In genomic region chr1:152070441-152070840, GRCm38 (mm10) we compare ENCODE assay signal across 27 mouse cellular contexts. TPM values are rescaled to one million over a fixed set of nuclear protein-coding genes. Genes with fewer than 3 reads are reported as not detected.
DNase-seq lines count a peak whose midpoint lies in the region; ATAC-seq and TF ChIP-seq lines count a peak whose summit lies in the region.
"Had no signal": no experiment of that assay in that cellular context is flagged by ENCODE, and none has a peak within 500 bp of the region (broad histone marks: within the 10 kb centered on the region; RNA-seq: fewer than 3 reads in every experiment).

No protein-coding gene starts in this region.

- in situ Hi-C loops in ES-E14 (cut with MboI; ENCODE audit: low sequenced_read_pairs in 2 of 2, unreplicated experiment in 2 of 2) = no loop called here

- 53% methylated on average over 4 of the region's 4 CpGs for WGBS in hindbrain, embryonic 10.5 days
- 47% methylated on average over 4 of the region's 4 CpGs for WGBS in hindbrain, embryonic 16.5 days
- 56% methylated on average over 4 of the region's 4 CpGs for WGBS in forebrain, embryonic 12.5 days

- DNase-seq in hindbrain, embryonic 10.5 days (ENCODE audit: low spot score) = no peak
- DNase-seq in ES-E14 (ENCODE audit: low read depth, low spot score) (no peak), WW6 (ENCODE audit: low read depth, low spot score) (peak; percentile 28)
- DNase-seq in yolk sac, embryonic 10.5 days (ENCODE audit: low spot score) = no peak
- DNase-seq: adrenal gland, adult 2 months; adrenal gland, postnatal 14 days; cerebellum, adult 11-12 months; cerebellum, adult 8-10 months; cerebellum, postnatal 10 days; cerebellum, postnatal 36 days; embryo, embryonic 11 days; gastrocnemius, postnatal 36 days; kidney, adult 18-20 months had no signal

- 0 out of 2 replicates have a peak overlapping the region, but pooled peaks have one; percentile 66 for H3K27ac ChIP-seq in hindbrain, embryonic 10.5 days
- H3K27ac ChIP-seq in hindbrain, embryonic 16.5 days (ENCODE audit: low read depth, low read length) = no peak overlapping the region
- no peak overlapping the region for H3K27ac ChIP-seq in ES-E14 (ENCODE audit: insufficient read depth, low read depth, low read length, poor library complexity, severe bottlenecking)
- no peak overlapping the region for H3K27ac ChIP-seq in forebrain, embryonic 12.5 days
- H3K27ac ChIP-seq: embryonic facial prominence, embryonic 10.5 days; embryonic facial prominence, embryonic 13.5 days; forebrain, embryonic 13.5 days; hindbrain, postnatal 0 days had no signal

- H3K27me3 ChIP-seq in hindbrain, embryonic 10.5 days (ENCODE audit: insufficient read depth, poor library complexity, severe bottlenecking) = no peaks in the 10 kb centered on the region
- no peaks in the 10 kb centered on the region for H3K27me3 ChIP-seq in hindbrain, embryonic 16.5 days (replicated peaks; ENCODE audit: control insufficient read depth, insufficient read depth, low read length)
- H3K27me3 ChIP-seq in forebrain, embryonic 12.5 days = no peaks in the 10 kb centered on the region
- H3K27me3 ChIP-seq: embryonic facial prominence, embryonic 13.5 days; forebrain, embryonic 13.5 days; Patski had no signal

- no peaks in the 10 kb centered on the region for H3K36me3 ChIP-seq in hindbrain, embryonic 10.5 days
- H3K36me3 ChIP-seq in hindbrain, embryonic 16.5 days (ENCODE audit: control insufficient read depth, insufficient read depth, low read length) = no peaks in the 10 kb centered on the region
- H3K36me3 ChIP-seq in ES-E14 (ENCODE audit: control insufficient read depth, insufficient read depth, low read length, poor library complexity, severe bottlenecking) = no peaks in the 10 kb centered on the region
- H3K36me3 ChIP-seq in forebrain, embryonic 12.5 days (replicated peaks) = no peaks in the 10 kb centered on the region
- H3K36me3 ChIP-seq: embryonic facial prominence, embryonic 10.5 days; embryonic facial prominence, embryonic 13.5 days; G1E had no signal

- H3K4me2 ChIP-seq in hindbrain, embryonic 16.5 days (ENCODE audit: low read length) = no peak overlapping the region
- no peak overlapping the region for H3K4me2 ChIP-seq in forebrain, embryonic 12.5 days
- H3K4me2 ChIP-seq: embryonic facial prominence, embryonic 13.5 days; forebrain, embryonic 13.5 days; heart, embryonic 11.5 days had no signal

- H3K9ac ChIP-seq in hindbrain, embryonic 16.5 days (ENCODE audit: low read depth, low read length) = no peak overlapping the region
- H3K9ac ChIP-seq in ES-E14 (ENCODE audit: insufficient read depth, low read depth, low read length, poor library complexity, severe bottlenecking) = no peak overlapping the region
- no peak overlapping the region for H3K9ac ChIP-seq in forebrain, embryonic 12.5 days
- H3K9ac ChIP-seq: embryonic facial prominence, embryonic 13.5 days; forebrain, embryonic 13.5 days had no signal

- no peak overlapping the region for H3K4me3 ChIP-seq in hindbrain, embryonic 10.5 days
- no peak overlapping the region for H3K4me3 ChIP-seq in hindbrain, embryonic 16.5 days (ENCODE audit: low read length)
- H3K4me3 ChIP-seq in ES-E14 (ENCODE audit: insufficient read depth in 1 of 2, low read depth in 1 of 2, low read length in 2 of 2, poor library complexity in 1 of 2, severe bottlenecking in 1 of 2) = no peak overlapping the region
- no peak overlapping the region for H3K4me3 ChIP-seq in forebrain, embryonic 12.5 days (replicated peaks)
- H3K4me3 ChIP-seq: embryonic facial prominence, embryonic 10.5 days; embryonic facial prominence, embryonic 13.5 days; erythroblast, embryonic 14.5 days; forebrain, embryonic 13.5 days had no signal

- H3K9me3 ChIP-seq in hindbrain, embryonic 10.5 days = no peaks in the 10 kb centered on the region
- no peaks in the 10 kb centered on the region for H3K9me3 ChIP-seq in hindbrain, embryonic 16.5 days (ENCODE audit: control insufficient read depth, low read length)
- H3K9me3 ChIP-seq in ES-E14 (ENCODE audit: control insufficient read depth, insufficient read depth, low read depth, low read length) = no peaks in the 10 kb centered on the region
- H3K9me3 ChIP-seq in forebrain, embryonic 12.5 days = no peaks in the 10 kb centered on the region
- H3K9me3 ChIP-seq: embryonic facial prominence, embryonic 10.5 days; embryonic facial prominence, embryonic 13.5 days; forebrain, embryonic 13.5 days had no signal

- no peak for ATAC-seq in hindbrain, embryonic 16.5 days
- ATAC-seq in forebrain, embryonic 12.5 days (ENCODE audit: low FRiP score) = no peak
- ATAC-seq: CD4-positive, CD25-positive, alpha-beta regulatory T cell, adult 4 months; forebrain, embryonic 13.5 days; forebrain, embryonic 16.5 days; hindbrain, postnatal 0 days; inflammation-experienced regulatory T-cells, adult 6 months; intestine, embryonic 16.5 days; Patski had no signal

- H3K4me1 ChIP-seq in hindbrain, embryonic 10.5 days (replicated peaks) = peaks cover 53% of the 10 kb centered on the region
- H3K4me1 ChIP-seq in hindbrain, embryonic 16.5 days (ENCODE audit: control insufficient read depth, insufficient read depth, low read depth, low read length) = no peaks in the 10 kb centered on the region; the same call in 1 of the 2 replicates
- H3K4me1 ChIP-seq in ES-E14 (ENCODE audit: control insufficient read depth in 2 of 2, insufficient read depth in 2 of 2, low read length in 2 of 2, poor library complexity in 1 of 2) = peaks cover 0 to 4% of the 10 kb centered on the region in 2 experiments; a peak in 1 of 4 replicates
- H3K4me1 ChIP-seq in forebrain, embryonic 12.5 days = peaks cover 19% of the 10 kb centered on the region; the same call in 1 of the 2 replicates

TF ChIP-seq in ES-E14, 5 proteins besides CTCF, POLR2A, EP300 and RAD21:
- TF ChIP-seq ZNF384 (IDR thresholded peaks at IDR 0.05; ENCODE audit: low read depth, low read length) (no peak), MAFK (IDR thresholded peaks at IDR 0.05; ENCODE audit: insufficient read depth, low read depth, low read length) (peak; percentile 58; the same call in 1 of the 2 replicates)

RNA-seq across cellular contexts. Expression of gene 1700025G04Rik, which starts 19.5 kb away (rescaled TPM):
- polyA plus RNA-seq in hindbrain, embryonic 10.5 days (2016; fragmentation: Nextera tagmentation; extraction: Ambion mirVana) = 21.4 and 27.7 TPM in 2 replicates
- 24.9 TPM in 2 replicates for polyA plus RNA-seq in hindbrain, embryonic 16.5 days (2015; fragmentation: Nextera tagmentation; extraction: Ambion mirVana)
- 2.1 and 2.4 TPM in 2 replicates for total RNA-seq in ES-E14 (2012; rRNA removed)
- polyA plus RNA-seq in forebrain, embryonic 12.5 days (2016; fragmentation: Nextera tagmentation; extraction: Ambion mirVana) = 33.3 and 36.4 TPM in 2 replicates
- polyA plus RNA-seq: G1E had no signal
